Mouse (Mus musculus) stomach, postnatal 0 days (tissue): ENCODE results near the gene Clic1.

Source experiments
- CTCF ChIP-seq: IDR thresholded peaks from 2 replicates; pipeline ENCODE4 v1.5.1; 2016; ENCODE audit warnings: antibody characterized with exemption, low read depth, mild to moderate bottlenecking, moderate library complexity
- EP300 ChIP-seq: optimal IDR thresholded peaks from 2 replicates; pipeline ENCODE3; 2016; ENCODE audit warnings: antibody characterized with exemption

DNA sequence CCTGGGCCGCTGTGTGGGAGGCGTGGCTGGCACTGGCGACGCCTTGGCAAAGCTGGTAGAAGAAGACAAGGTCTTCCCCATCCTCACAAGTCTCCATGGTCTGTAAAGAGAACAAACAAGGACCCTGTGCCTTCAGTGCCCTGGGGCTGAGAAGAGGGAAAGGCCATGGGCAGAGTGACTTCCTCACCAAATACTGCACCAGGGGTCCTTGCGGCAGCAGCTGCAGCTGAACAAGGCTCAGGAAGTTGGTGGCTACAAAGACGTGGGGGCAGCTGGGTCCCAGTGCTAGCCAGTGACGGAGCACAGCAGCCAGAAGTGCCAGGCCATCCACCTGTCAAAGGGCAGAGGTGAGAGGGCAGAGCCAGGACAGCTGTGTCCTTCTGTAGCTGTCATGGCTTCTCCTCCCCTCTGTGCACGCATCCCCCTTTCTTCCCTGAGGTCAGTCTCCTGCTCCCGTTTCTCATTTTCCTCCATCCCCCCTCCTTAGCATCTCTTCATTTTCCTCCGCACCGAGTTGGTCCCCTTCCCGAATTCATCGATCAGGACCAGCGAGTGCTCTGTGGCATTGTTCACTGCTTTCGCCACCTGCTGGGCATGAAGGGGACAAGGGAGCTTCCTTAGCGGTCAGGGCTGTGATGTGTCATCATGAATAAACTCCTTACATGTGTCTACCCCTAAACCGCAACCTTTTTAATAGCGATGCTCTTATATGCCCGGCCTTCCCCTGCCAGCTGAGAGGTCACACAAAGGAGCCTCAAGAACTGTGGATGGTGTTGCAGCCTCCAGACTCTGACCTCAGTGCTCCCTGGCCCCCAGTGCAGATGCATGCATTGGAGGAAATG lies 19.9 kb upstream of the Clic1 start:
- peak; percentile 76 for TF ChIP-seq CTCF
- no peak for TF ChIP-seq EP300
